Mouse (Mus musculus) limb, embryonic 14.5 days (tissue): ENCODE measurements around the gene Tns1. TPM values are rescaled to one million over a fixed set of nuclear protein-coding genes. Genes with fewer than 3 reads are reported as not detected.

Source experiments
- ATAC-seq: fragments of 200-750 bp; cut with Nextera tagmentation; 2 replicates; pipeline ENCODE4 v1.8.0; 2017; ENCODE audit warnings: low read depth, moderate number of reproducible peaks, moderate TSS enrichment; ENCODE audit not compliant: low FRiP score
- DNase-seq: peaks from one replicate; pipeline ENCODE4 v3.0.0-alpha.2; 2015; ENCODE audit warnings: low spot score
- H3K27ac ChIP-seq: fragments of 300-500 bp; sonication (generic); replicated peaks from 2 replicates; pipeline ENCODE4 v1.5.1; 2014; ENCODE audit warnings: low read depth, mild to moderate bottlenecking, low read length, moderate library complexity, mixed read lengths
- H3K27me3 ChIP-seq: fragments of 300-500 bp; sonication (generic); 2 replicates; pipeline ENCODE4 v1.6.1; 2014; ENCODE audit warnings: low read length, mixed read lengths; ENCODE audit not compliant: control insufficient read depth, insufficient read depth
- H3K36me3 ChIP-seq: fragments of 300-500 bp; sonication (generic); 2 replicates; pipeline ENCODE4 v1.6.1; 2014; ENCODE audit warnings: mild to moderate bottlenecking, low read length, moderate library complexity, mixed read lengths; ENCODE audit not compliant: control insufficient read depth, insufficient read depth
- H3K4me1 ChIP-seq: fragments of 300-500 bp; sonication (generic); 2 replicates; pipeline ENCODE4 v1.6.1; 2014; ENCODE audit warnings: antibody characterized with exemption, low read length, mixed read lengths; ENCODE audit not compliant: control insufficient read depth, insufficient read depth
- H3K4me2 ChIP-seq: fragments of 300-500 bp; sonication (generic); replicated peaks from 2 replicates; pipeline ENCODE4 v1.6.1; 2014; ENCODE audit warnings: low read depth, mild to moderate bottlenecking, low read length, moderate library complexity; ENCODE audit not compliant: severe bottlenecking
- H3K4me3 ChIP-seq: fragments of 300-500 bp; sonication (generic); replicated peaks from 2 replicates; pipeline ENCODE4 v1.5.1; 2014; ENCODE audit warnings: low read length
- H3K9ac ChIP-seq: fragments of 300-500 bp; sonication (generic); 2 replicates; pipeline ENCODE4 v1.6.1; 2014; ENCODE audit warnings: mild to moderate bottlenecking, low read depth, low read length, moderate library complexity; ENCODE audit not compliant: severe bottlenecking
- H3K9me3 ChIP-seq: fragments of 300-500 bp; sonication (generic); 2 replicates; pipeline ENCODE4 v1.6.1; 2016; ENCODE audit warnings: low read length; ENCODE audit not compliant: control insufficient read depth
- POLR2A ChIP-seq: fragments of 200-500 bp; IDR thresholded peaks from 2 replicates; pipeline ENCODE4 v1.8.0; 2012; ENCODE audit warnings: inconsistent platforms, mild to moderate bottlenecking, moderate library complexity, borderline replicate concordance; ENCODE audit not compliant: insufficient read depth, insufficient read length; ENCODE audit errors: extremely low read depth
- WGBS: fragments of 180-500 bp; shearing (Covaris S2); extraction: QIAGEN DNeasy Blood & Tissue Kit; methylation state at CpG from one replicate; pipeline ENCODE4 v1.1.7; 2014; 5-methylcytosine and 5-hydroxymethylcytosine counted together
- polyA plus RNA-seq, 2 experiments: library from polyadenylated mRNA; depleted of rRNA in 1 of 2; stranded (reverse) in 1 of 2; unstranded in 1 of 2; fragments of >200 nt; fragmentation: Nextera tagmentation in 1 of 2; extraction: Ambion mirVana in 1 of 2; gene quantifications; 2 replicates each; pipeline versions ENCODE4 v1.2.1 to v1.2.3; 2012 to 2014

Tns1 gene
- polyA plus RNA-seq, 2 experiments, result 38.0 to 51.3 TPM

GRCm38 (mm10) chr1:73985611-73986010, 138.6 kb downstream of the Tns1 start:
- no peak overlapping the region for H3K9ac ChIP-seq
- H3K4me2 ChIP-seq, result no peak overlapping the region
- ATAC-seq, result no peak
- no peak for DNase-seq
- no peaks in the 10 kb centered on the region for H3K9me3 ChIP-seq
- TF ChIP-seq POLR2A, result no peak
- H3K36me3 ChIP-seq, result peaks cover 79% of the 10 kb centered on the region
- no peak overlapping the region for H3K27ac ChIP-seq
- H3K4me3 ChIP-seq, result no peak overlapping the region
- no peaks in the 10 kb centered on the region for H3K27me3 ChIP-seq
- 69% methylated on average over 4 of the region's 4 CpGs for WGBS
- no peaks in the 10 kb centered on the region for H3K4me1 ChIP-seq

GRCm38 (mm10) chr1:73979214-73979613, 145.0 kb downstream of the Tns1 start:
- 57% methylated on average over 3 of the region's 3 CpGs for WGBS
- TF ChIP-seq POLR2A, result no peak
- DNase-seq (no peak), ATAC-seq (no peak)
- Histone ChIP-seq H3K9me3 (no peaks in the 10 kb centered on the region), H3K27me3 (no peaks in the 10 kb centered on the region), H3K4me3 (no peak overlapping the region), H3K4me2 (no peak overlapping the region), H3K9ac (no peak overlapping the region), H3K36me3 (peaks cover 92% of the 10 kb centered on the region), H3K27ac (no peak overlapping the region), H3K4me1 (no peaks in the 10 kb centered on the region; the same call in 1 of the 2 replicates)

- no peak for DNase-seq
- Histone ChIP-seq H3K27me3 (no peaks in the 10 kb centered on the region), H3K9ac (no peak overlapping the region), H3K27ac (no peak overlapping the region), H3K4me1 (no peaks in the 10 kb centered on the region; the same call in 1 of the 2 replicates), H3K9me3 (no peaks in the 10 kb centered on the region), H3K4me2 (no peak overlapping the region), H3K4me3 (no peak overlapping the region), H3K36me3 (peaks cover 92% of the 10 kb centered on the region)
- no peak for TF ChIP-seq POLR2A
- 93% methylated on average over 1 of the region's 1 CpGs for WGBS
- ATAC-seq, result no peak
These were observed 145.7 kb downstream of the Tns1 start for GRCm38 (mm10) chr1:73978576-73978975.

- TF ChIP-seq POLR2A, result no peak
- ATAC-seq, result no peak
- Histone ChIP-seq H3K4me2 (no peak overlapping the region), H3K9me3 (no peaks in the 10 kb centered on the region), H3K27ac (no peak overlapping the region), H3K9ac (no peak overlapping the region), H3K36me3 (peaks cover 59% of the 10 kb centered on the region), H3K27me3 (no peaks in the 10 kb centered on the region), H3K4me3 (no peak overlapping the region), H3K4me1 (peaks cover 14% of the 10 kb centered on the region)
- 61% methylated on average over 9 of the region's 9 CpGs for WGBS
- no peak for DNase-seq
These were observed 150.3 kb downstream of the Tns1 start for GRCm38 (mm10) chr1:73973992-73974391.

- no peaks in the 10 kb centered on the region for H3K9me3 ChIP-seq
- TF ChIP-seq POLR2A, result no peak
- 25% methylated on average over 4 of the region's 5 CpGs for WGBS
- H3K4me2 ChIP-seq, result no peak overlapping the region
- H3K36me3 ChIP-seq, result peaks cover 49% of the 10 kb centered on the region
- H3K9ac ChIP-seq, result no peak overlapping the region
- H3K27ac ChIP-seq, result no peak overlapping the region
- DNase-seq (no peak), ATAC-seq (no peak)
- no peaks in the 10 kb centered on the region for H3K27me3 ChIP-seq
- peaks cover 20% of the 10 kb centered on the region for H3K4me1 ChIP-seq
- no peak overlapping the region for H3K4me3 ChIP-seq
These were observed 151.5 kb downstream of the Tns1 start for GRCm38 (mm10) chr1:73972726-73973125.
